Mouse (Mus musculus): Measurements from ENCODE around the gene Thoc6. TPM values are rescaled to one million over a fixed set of nuclear protein-coding genes. Genes with fewer than 3 reads are reported as not detected.

The Thoc6 gene
- 12.8 and 12.9 TPM in 2 replicates for polyA plus RNA-seq (2012; rRNA removed)

DNA sequence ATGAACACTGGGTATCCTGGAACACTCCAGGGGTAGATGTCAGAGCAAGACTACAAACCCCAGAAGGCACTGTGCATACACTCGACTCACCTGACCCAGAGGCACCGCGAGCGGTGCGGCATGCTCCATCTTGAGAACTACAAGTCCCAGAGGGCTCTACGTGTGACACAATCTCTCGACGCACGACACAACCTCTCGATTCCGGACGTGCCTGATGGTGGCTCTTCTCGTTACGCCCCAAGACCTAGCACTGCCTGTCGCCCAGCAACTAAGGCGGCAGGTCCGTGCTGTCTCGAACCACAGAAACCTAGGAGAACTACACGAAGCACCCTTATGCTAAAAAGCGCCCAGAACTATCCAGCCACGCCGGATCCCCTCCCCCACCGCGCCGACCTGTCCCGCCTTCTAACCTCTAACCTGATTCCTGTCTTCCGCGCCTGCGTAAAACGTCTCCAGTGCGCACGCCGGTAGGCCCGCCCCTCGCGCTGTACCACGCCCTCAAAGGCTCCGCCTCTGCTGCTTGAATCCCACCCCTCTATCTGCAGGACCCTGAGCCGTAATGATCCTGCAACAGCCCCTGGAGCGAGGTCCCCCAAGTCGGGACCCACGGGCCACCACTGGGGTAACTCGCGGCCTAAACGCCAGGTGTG, at the start of gene Thoc6, which contains the start of gene Hcfc1r1:
Gene Thoc6 (minus strand): TSS at position 459 of the 650 bp plus-strand sequence.
Gene Hcfc1r1 (plus strand): TSS at position 173 of the 650 bp plus-strand sequence.

DNA sequence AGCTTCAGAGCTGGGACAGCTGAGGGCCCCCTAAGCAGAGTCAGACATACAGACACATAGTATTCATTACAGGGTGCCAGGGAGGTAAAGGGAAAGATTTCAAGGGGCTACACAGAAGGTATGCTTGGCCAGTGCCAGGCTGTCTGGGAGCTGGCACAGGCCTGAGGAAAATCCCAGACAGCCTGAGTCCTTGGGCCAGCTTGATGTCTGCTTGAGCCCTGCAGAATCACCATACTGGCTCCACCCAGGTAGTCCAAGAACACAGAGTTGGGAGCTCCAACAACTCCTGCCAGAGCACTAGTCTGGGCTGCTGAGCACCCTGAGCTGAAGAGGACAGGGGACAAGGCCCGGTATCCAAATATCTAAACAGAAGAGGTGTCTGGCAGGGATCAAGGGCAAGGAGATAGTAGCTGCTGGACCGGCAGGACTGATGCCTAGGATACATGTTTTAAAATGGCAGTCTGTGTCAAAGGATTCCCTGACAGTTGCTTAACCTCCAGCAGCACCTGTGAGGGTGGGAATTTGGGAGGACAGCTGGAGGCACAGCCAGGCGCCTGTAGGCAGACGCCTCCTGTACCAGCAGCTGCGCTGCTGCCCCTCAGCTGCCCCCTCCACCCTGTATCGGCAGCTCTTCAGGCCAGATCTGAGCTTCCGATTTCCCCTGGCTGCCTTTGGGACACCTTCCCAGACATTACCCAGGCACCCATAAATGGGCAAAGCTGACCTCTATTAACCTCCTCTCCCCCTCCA, 48.9 kb upstream of the Thoc6 start, which contains the start of gene 1520401A03Rik:
Gene 1520401A03Rik (minus strand): TSS at position 408 of the 750 bp plus-strand sequence.

DNA sequence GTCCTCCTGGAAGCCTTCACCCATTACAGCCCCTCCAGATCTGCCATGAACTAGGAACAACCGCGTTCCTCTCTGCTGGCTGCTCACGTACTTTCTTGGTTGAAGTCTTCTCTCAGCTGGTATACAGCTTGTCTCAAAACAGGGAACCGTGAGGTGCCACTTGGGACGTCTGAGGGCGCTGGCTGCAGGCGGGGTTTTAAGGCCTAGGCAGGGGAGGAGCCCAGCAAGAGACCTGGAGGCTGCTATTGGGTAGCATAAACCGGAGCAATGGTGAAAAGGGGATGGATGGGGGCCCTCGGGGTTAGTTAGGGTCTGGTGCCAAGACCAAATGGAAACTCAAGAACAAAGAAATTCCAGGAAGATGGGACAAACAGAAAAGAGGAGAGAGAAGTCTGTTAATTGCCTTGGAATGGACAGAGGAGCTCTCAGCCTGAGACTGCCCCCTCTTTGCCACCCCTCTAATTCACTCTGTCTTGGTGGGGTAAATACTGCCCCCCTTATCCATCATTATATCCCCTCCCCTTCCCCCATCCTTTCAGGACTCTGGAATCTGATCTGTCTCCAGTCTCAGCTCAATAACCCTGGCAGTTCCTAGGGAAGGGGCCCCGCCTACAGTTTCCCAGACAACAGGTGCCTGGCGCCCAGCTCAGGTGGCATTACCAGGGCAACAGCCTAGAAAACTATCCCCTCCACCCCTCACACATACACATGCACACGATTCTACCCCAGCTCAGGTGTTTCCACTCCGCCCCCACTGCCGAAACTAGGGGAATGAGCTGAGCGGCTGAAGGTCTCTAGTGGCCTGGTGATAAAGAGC, 10.4 kb upstream of the Thoc6 start, which contains the start of gene Cldn9:
Gene Cldn9 (minus strand): TSS at position 171 of the 817 bp plus-strand sequence.

DNA sequence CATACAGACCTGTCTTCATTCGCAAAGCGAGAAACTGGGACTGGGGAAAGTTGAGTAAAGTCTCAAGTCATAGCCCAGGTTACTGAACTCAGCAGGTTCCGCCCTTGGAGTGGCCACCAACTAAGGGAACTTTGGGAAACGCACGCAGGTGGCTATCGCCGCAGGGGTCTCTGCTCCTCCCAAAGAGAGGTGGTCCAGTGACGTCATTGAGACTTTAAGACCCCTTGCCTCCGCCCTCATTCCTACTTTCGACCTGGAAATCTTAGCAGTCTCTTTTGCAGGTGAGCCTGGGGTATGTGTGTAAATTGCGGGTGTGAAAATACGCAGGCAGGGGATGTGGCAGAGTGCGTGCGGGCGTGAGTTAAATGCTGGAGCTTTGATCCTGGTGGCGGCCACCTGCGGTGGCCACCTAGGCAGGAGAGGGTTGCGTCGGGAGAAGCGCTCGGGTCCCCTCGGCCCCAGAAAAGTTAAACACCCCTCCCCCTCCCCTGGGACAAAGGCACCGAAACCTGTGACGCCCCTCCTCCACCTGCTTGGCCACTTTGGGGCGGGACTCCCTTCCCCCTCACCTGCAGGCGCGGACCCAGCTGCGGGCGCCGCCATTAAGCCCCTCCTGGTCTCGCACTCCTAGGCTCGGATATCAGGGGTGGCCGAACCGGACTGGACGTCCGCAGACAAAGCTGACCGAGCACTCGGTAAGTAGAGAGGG, 5.6 kb upstream of the Thoc6 start, which contains the start of gene Cldn6:
Gene Cldn6 (plus strand): TSS at position 123 of the 709 bp plus-strand sequence.

DNA sequence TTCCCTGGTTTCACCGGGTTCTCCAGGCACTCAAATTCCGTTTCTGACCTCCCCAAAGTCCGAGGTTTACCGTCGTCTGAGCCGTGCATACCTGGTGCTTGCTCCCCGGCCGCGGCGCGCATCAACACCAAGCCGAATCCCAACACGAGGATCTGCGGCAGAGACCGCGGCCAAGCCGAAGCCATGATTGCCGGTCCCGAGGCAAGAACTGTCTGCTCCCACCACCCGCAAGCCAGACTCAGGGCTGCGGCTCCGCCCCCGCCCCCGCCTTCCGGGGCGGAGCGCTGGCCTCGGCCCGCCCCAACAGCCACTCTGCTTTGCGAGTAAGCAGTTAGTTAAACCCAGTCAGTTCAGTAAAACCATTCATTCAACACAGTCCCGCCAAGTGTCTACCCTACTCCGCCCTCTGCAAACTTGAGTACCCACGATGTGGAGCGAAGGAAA, 3.6 kb upstream of the Thoc6 start, which contains the start of gene Tnfrsf12a:
Gene Tnfrsf12a (minus strand): TSS at position 233 of the 444 bp plus-strand sequence.

DNA sequence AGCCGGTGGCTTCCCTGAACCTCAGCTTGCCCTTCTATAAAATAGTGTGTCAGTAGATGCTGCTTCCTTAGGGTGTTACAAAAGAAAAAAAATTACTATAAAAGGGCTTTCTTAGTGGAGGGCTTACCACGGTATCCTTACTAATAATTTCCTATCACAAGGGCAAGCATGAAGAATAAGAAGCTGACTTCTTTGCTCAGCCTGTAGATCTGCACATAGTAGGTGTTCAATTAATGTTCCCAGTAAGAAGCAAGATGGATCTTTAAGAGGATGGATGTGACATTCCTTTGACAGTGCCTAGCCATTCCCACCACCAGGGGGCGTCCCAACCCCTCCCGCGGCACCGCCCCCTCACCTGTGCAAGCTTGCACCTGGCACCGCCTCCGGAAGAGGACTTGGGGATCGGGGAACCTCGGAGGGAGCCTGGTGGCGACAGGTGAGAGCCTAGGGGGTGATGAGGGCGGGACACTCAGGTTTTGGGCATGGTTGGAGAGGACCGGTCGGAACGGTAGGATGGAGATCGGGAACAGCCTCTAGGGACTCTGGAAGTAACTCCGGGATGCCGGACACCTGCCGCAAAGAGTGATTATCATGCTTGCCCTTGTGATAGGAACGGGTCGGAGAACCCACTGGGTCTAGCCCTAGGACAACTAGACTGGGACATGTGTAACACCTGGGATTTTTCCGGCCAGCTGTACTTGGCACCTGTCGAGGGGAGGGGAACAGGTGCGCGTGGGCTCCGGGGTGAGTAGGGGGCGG, 13.4 kb downstream of the Thoc6 start, which contains the start of gene Bicdl2:
Gene Bicdl2 (plus strand): TSS at position 390 of the 759 bp plus-strand sequence.

DNA sequence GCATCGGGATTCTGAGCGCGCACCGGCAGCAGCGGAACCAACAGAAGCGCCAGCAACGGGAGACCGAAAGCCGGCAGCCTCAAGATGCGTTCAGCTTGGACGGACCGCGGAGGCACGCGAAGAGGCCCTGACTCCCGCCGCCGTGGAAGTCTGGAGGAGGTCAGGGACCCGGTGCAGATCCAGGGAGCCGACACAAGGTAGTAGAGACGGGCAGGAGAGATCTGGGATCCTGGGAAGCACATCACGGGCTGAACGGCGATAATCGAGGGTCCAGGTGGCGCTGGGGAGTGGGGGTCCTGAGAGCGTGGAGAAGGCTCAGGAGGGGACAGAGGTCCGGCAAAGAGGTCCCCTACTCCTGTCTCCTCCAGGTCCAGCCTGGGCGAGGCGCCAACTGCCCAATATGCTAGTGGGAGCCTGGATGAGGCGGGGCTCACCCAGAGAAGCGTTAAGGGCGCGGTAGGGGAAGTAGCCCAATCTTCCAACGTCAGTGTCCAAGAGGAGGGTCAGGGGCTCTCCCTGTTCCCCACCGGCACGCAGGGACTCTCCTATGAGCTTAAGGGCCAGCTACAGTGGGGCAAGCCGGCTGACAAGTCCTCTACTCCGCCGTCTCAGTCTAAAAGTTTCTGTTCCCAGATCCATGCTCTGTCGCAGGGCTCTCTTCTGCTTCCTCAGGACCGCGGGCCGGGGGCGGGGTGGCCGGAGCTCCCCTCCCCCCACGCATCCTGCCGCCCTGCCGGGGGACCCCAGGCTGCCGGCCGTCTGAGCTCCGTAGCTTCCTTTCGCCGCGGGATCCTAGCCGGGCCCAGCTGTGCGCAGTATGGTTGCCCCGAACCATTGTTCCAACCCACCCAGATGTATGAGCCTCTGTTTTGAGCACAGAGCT, 28.8 kb downstream of the Thoc6 start, which contains the start of gene Mmp25:
Gene Mmp25 (minus strand): TSS at position 665 of the 883 bp plus-strand sequence.

Other genes starting within 250 kb of the Thoc6 start
- gene Vmn2r117, start 194.2 kb downstream of the Thoc6 start, polyA plus RNA-seq (2012; rRNA removed): not detected in 2 replicates
- 3.4 and 3.7 TPM in 2 replicates for gene Zfp213, start 109.6 kb downstream of the Thoc6 start, polyA plus RNA-seq (2012; rRNA removed)
- gene Zfp13, start 74.4 kb downstream of the Thoc6 start, polyA plus RNA-seq (2012; rRNA removed): 2.8 and 3.6 TPM in 2 replicates
- gene Zscan10, start 73.0 kb downstream of the Thoc6 start, polyA plus RNA-seq (2012; rRNA removed): 0.02 TPM in 1 of 2 replicates, not detected in the other
- 1.1 and 1.3 TPM in 2 replicates for gene Mmp25, start 28.6 kb downstream of the Thoc6 start, polyA plus RNA-seq (2012; rRNA removed)
- 0.07 and 0.11 TPM in 2 replicates for gene Bicdl2, start 13.4 kb downstream of the Thoc6 start, polyA plus RNA-seq (2012; rRNA removed)
- 15.2 and 19.3 TPM in 2 replicates for gene Hcfc1r1, start 286 bp downstream of the Thoc6 start, polyA plus RNA-seq (2012; rRNA removed)
- gene Tnfrsf12a, start 3.6 kb upstream of the Thoc6 start, polyA plus RNA-seq (2012; rRNA removed): 4.9 TPM in 2 replicates
- gene Cldn6, start 5.4 kb upstream of the Thoc6 start, polyA plus RNA-seq (2012; rRNA removed): 2.8 and 3.0 TPM in 2 replicates
- gene Cldn9, start 10.1 kb upstream of the Thoc6 start, polyA plus RNA-seq (2012; rRNA removed): 0.05 TPM in 2 replicates
- 0.02 and 0.05 TPM in 2 replicates for gene 1520401A03Rik, start 48.9 kb upstream of the Thoc6 start, polyA plus RNA-seq (2012; rRNA removed)
- gene Pkmyt1, start 52.5 kb upstream of the Thoc6 start, polyA plus RNA-seq (2012; rRNA removed): 15.3 and 19.6 TPM in 2 replicates
- gene Paqr4, start 67.0 kb upstream of the Thoc6 start, polyA plus RNA-seq (2012; rRNA removed): 2.7 and 3.4 TPM in 2 replicates
- not detected in 2 replicates for gene Kremen2, start 72.0 kb upstream of the Thoc6 start, polyA plus RNA-seq (2012; rRNA removed)
- 5.5 and 5.8 TPM in 2 replicates for gene Flywch1, start 97.7 kb upstream of the Thoc6 start, polyA plus RNA-seq (2012; rRNA removed)
- gene Flywch2, start 112.2 kb upstream of the Thoc6 start, polyA plus RNA-seq (2012; rRNA removed): 1.1 and 1.3 TPM in 2 replicates
- 98.2 and 129 TPM in 2 replicates for gene Srrm2, start 116.7 kb upstream of the Thoc6 start, polyA plus RNA-seq (2012; rRNA removed)
- 283 and 284 TPM in 2 replicates for gene Elob, start 155.3 kb upstream of the Thoc6 start, polyA plus RNA-seq (2012; rRNA removed)
- gene Prss33, start 162.2 kb upstream of the Thoc6 start, polyA plus RNA-seq (2012; rRNA removed): not detected in 2 replicates
- gene Prss32, start 170.0 kb upstream of the Thoc6 start, polyA plus RNA-seq (2012; rRNA removed): not detected in 2 replicates
- 0.14 and 0.19 TPM in 2 replicates for gene Prss41, start 170.3 kb upstream of the Thoc6 start, polyA plus RNA-seq (2012; rRNA removed)
- not detected in 2 replicates for gene Prss21, start 194.2 kb upstream of the Thoc6 start, polyA plus RNA-seq (2012; rRNA removed)
- not detected in 2 replicates for gene Dcpp1, start 207.0 kb upstream of the Thoc6 start, polyA plus RNA-seq (2012; rRNA removed)
- gene Dcpp2, start 207.0 kb upstream of the Thoc6 start, polyA plus RNA-seq (2012; rRNA removed): not detected in 2 replicates
- not detected in 2 replicates for gene Dcpp3, start 243.6 kb upstream of the Thoc6 start, polyA plus RNA-seq (2012; rRNA removed)